In genomic region chr2:74724244-74725015, GRCm38 (mm10) we compare ENCODE assay signal across 16 mouse cellular contexts. TPM values are rescaled to one million over a fixed set of nuclear protein-coding genes. Genes with fewer than 3 reads are reported as not detected.
A peak's percentile ranks its signal among the peaks of the same experiment; 100 is the strongest.
DNase-seq lines count a peak whose midpoint lies in the region; ATAC-seq and TF ChIP-seq lines count a peak whose summit lies in the region.
"Had no signal": no experiment of that assay in that cellular context is flagged by ENCODE, and none has a peak within 500 bp of the region (broad histone marks: within the 10 kb centered on the region; RNA-seq: fewer than 3 reads in every experiment).

No protein-coding gene starts in this region.

- ATAC-seq in lung, embryonic 14.5 days (ENCODE audit: insufficient read depth) = no peak
- no peak for ATAC-seq in kidney, embryonic 15.5 days (replicated peaks; ENCODE audit: low FRiP score)
- no peak for ATAC-seq in neural tube, embryonic 12.5 days (ENCODE audit: low FRiP score, low read depth)
- ATAC-seq: liver, embryonic 12.5 days had no signal

- TF ChIP-seq CTCF in lung, embryonic 14.5 days (IDR thresholded peaks at IDR 0.05; ENCODE audit: low read depth) = no peak

- WGBS in lung, embryonic 14.5 days = 24% methylated on average over 7 of the region's 7 CpGs
- 42% methylated on average over 7 of the region's 7 CpGs for WGBS in kidney, embryonic 15.5 days
- WGBS in neural tube, embryonic 12.5 days = 10% methylated on average over 7 of the region's 7 CpGs

- H3K4me1 ChIP-seq in lung, embryonic 14.5 days (ENCODE audit: insufficient read depth) = no peaks in the 10 kb centered on the region
- H3K4me1 ChIP-seq in kidney, embryonic 15.5 days = peaks cover 96% of the 10 kb centered on the region
- H3K4me1 ChIP-seq in neural tube, embryonic 12.5 days = peaks cover 95% of the 10 kb centered on the region

- H3K4me3 ChIP-seq in lung, embryonic 14.5 days (ENCODE audit: low read depth, low read length) = no peak overlapping the region
- peak overlapping the region; percentile 40 for H3K4me3 ChIP-seq in kidney, embryonic 15.5 days (replicated peaks)
- H3K4me3 ChIP-seq in neural tube, embryonic 12.5 days = peak overlapping the region; percentile 56
- H3K4me3 ChIP-seq: heart, embryonic 10.5 days; liver, embryonic 12.5 days had no signal

- H3K4me2 ChIP-seq in lung, embryonic 14.5 days = no peak overlapping the region
- peak overlapping the region; percentile 65 for H3K4me2 ChIP-seq in kidney, embryonic 15.5 days
- H3K4me2 ChIP-seq in neural tube, embryonic 12.5 days (replicated peaks) = peak overlapping the region; percentile 96
- H3K4me2 ChIP-seq: liver, embryonic 12.5 days had no signal

- no peaks in the 10 kb centered on the region for H3K9me3 ChIP-seq in lung, embryonic 14.5 days (ENCODE audit: low read depth, low read length)
- no peaks in the 10 kb centered on the region for H3K9me3 ChIP-seq in kidney, embryonic 15.5 days (replicated peaks)
- H3K9me3 ChIP-seq in neural tube, embryonic 12.5 days = no peaks in the 10 kb centered on the region
- H3K9me3 ChIP-seq: G1E; heart, embryonic 10.5 days; liver, embryonic 12.5 days had no signal

- peak; percentile 40 for DNase-seq in adrenal gland, postnatal 10 days
- no peak for DNase-seq in adrenal gland, adult 2 months
- peak; percentile 65 for DNase-seq in lung, embryonic 14.5 days
- DNase-seq in lung, postnatal 10 days = no peak
- DNase-seq in cerebellum, adult 9-11 months = no peak
- DNase-seq in cerebellum, adult 9-10 months = no peak
- DNase-seq: lung, postnatal 4 days; thymus, adult 2 months had no signal

- H3K9ac ChIP-seq in lung, embryonic 14.5 days = no peak overlapping the region
- H3K9ac ChIP-seq in kidney, embryonic 15.5 days = peak overlapping the region; percentile 26; the same call in 1 of the 2 replicates
- H3K9ac ChIP-seq in neural tube, embryonic 12.5 days = peak overlapping the region; percentile 96
- H3K9ac ChIP-seq: liver, embryonic 12.5 days had no signal

- peaks cover 100% of the 10 kb centered on the region for H3K27me3 ChIP-seq in lung, embryonic 14.5 days (ENCODE audit: insufficient read depth, low read length)
- H3K27me3 ChIP-seq in kidney, embryonic 15.5 days = no peaks in the 10 kb centered on the region
- H3K27me3 ChIP-seq in neural tube, embryonic 12.5 days (replicated peaks) = no peaks in the 10 kb centered on the region

- H3K27ac ChIP-seq in lung, embryonic 14.5 days (ENCODE audit: low read depth) = no peak overlapping the region
- H3K27ac ChIP-seq in kidney, embryonic 15.5 days = peak overlapping the region; percentile 85
- H3K27ac ChIP-seq in neural tube, embryonic 12.5 days = peak overlapping the region; percentile 51; the same call in 1 of the 2 replicates
- H3K27ac ChIP-seq: heart, embryonic 10.5 days; liver, embryonic 12.5 days had no signal

- H3K36me3 ChIP-seq in lung, embryonic 14.5 days (ENCODE audit: insufficient read depth) = no peaks in the 10 kb centered on the region
- H3K36me3 ChIP-seq in kidney, embryonic 15.5 days = peaks cover 19% of the 10 kb centered on the region
- peaks cover 24% of the 10 kb centered on the region for H3K36me3 ChIP-seq in neural tube, embryonic 12.5 days
- H3K36me3 ChIP-seq: heart, embryonic 10.5 days; liver, embryonic 12.5 days had no signal

RNA-seq across cellular contexts. Expression of gene Gm28230, which starts 2.1 kb away (rescaled TPM):
- 1 to 10 TPM in 1 of 2 experiments, under 1 TPM in 1; 0.69 to 1.7 TPM for total RNA-seq in adrenal gland, postnatal 10 days (2021)
- 1 to 10 TPM; 1.3 to 2.5 TPM for total RNA-seq in adrenal gland, adult 2 months (2021)
- 1.3 and 2.7 TPM in 2 replicates for polyA plus RNA-seq in adrenal gland, adult 2 months (2012; rRNA removed)
- polyA plus RNA-seq in lung, embryonic 14.5 days (2014; fragmentation: Nextera tagmentation; extraction: Ambion mirVana) = not detected in 2 replicates
- polyA plus RNA-seq in kidney, embryonic 15.5 days (2015; fragmentation: Nextera tagmentation; extraction: Ambion mirVana) = 1.7 and 2.3 TPM in 2 replicates
- polyA plus RNA-seq in neural tube, embryonic 12.5 days (2016; fragmentation: Nextera tagmentation; extraction: Ambion mirVana) = 6.9 and 9.1 TPM in 2 replicates
- total RNA-seq: common myeloid progenitor, adult 5-6 weeks; layer of hippocampus, postnatal 25 days; midbrain, postnatal 0 days had no signal
- polyA plus RNA-seq: liver, embryonic 12.5 days; midbrain, postnatal 0 days had no signal

RNA-seq across cellular contexts. Expression of gene Hoxd4, which starts 12.7 kb away (rescaled TPM):
- 10 to 100 TPM in 1 of 2 experiments, 1 to 10 TPM in 1; 7.0 to 18.8 TPM for total RNA-seq in adrenal gland, postnatal 10 days (2021)
- total RNA-seq in adrenal gland, adult 2 months (2021) = 10 to 100 TPM; 16.7 to 19.3 TPM
- polyA plus RNA-seq in adrenal gland, adult 2 months (2012; rRNA removed) = 72.3 and 92.5 TPM in 2 replicates
- not detected in 2 replicates for polyA plus RNA-seq in lung, embryonic 14.5 days (2014; fragmentation: Nextera tagmentation; extraction: Ambion mirVana)
- 5.6 and 5.8 TPM in 2 replicates for polyA plus RNA-seq in kidney, embryonic 15.5 days (2015; fragmentation: Nextera tagmentation; extraction: Ambion mirVana)
- 14.2 and 16.0 TPM in 2 replicates for polyA plus RNA-seq in neural tube, embryonic 12.5 days (2016; fragmentation: Nextera tagmentation; extraction: Ambion mirVana)
- total RNA-seq: common myeloid progenitor, adult 5-6 weeks; layer of hippocampus, postnatal 25 days had no signal
- polyA plus RNA-seq: liver, embryonic 12.5 days; midbrain, postnatal 0 days had no signal

RNA-seq across cellular contexts. Expression of gene Hoxd3, which starts 12.7 kb away (rescaled TPM):
- total RNA-seq in adrenal gland, postnatal 10 days (2021) = under 1 TPM; 0.33 to 0.42 TPM
- 1 to 10 TPM in 1 of 2 experiments, under 1 TPM in 1; 0.62 to 1.0 TPM for total RNA-seq in adrenal gland, adult 2 months (2021)
- polyA plus RNA-seq in adrenal gland, adult 2 months (2012; rRNA removed) = 10.6 and 11.1 TPM in 2 replicates
- not detected in 2 replicates for polyA plus RNA-seq in lung, embryonic 14.5 days (2014; fragmentation: Nextera tagmentation; extraction: Ambion mirVana)
- polyA plus RNA-seq in kidney, embryonic 15.5 days (2015; fragmentation: Nextera tagmentation; extraction: Ambion mirVana) = 15.2 and 15.9 TPM in 2 replicates
- polyA plus RNA-seq in neural tube, embryonic 12.5 days (2016; fragmentation: Nextera tagmentation; extraction: Ambion mirVana) = 55.9 and 68.9 TPM in 2 replicates
- total RNA-seq: common myeloid progenitor, adult 5-6 weeks; layer of hippocampus, postnatal 25 days had no signal
- polyA plus RNA-seq: midbrain, postnatal 0 days had no signal

RNA-seq across cellular contexts. Expression of gene Hoxd8, which starts 20.0 kb away (rescaled TPM):
- 10 to 100 TPM; 25.0 to 26.2 TPM for total RNA-seq in adrenal gland, postnatal 10 days (2021)
- total RNA-seq in adrenal gland, adult 2 months (2021) = 10 to 100 TPM; 27.9 to 34.7 TPM
- polyA plus RNA-seq in adrenal gland, adult 2 months (2012; rRNA removed) = 19.7 and 52.7 TPM in 2 replicates
- polyA plus RNA-seq in lung, embryonic 14.5 days (2014; fragmentation: Nextera tagmentation; extraction: Ambion mirVana) = 0.27 and 0.29 TPM in 2 replicates
- 36.4 and 40.8 TPM in 2 replicates for polyA plus RNA-seq in kidney, embryonic 15.5 days (2015; fragmentation: Nextera tagmentation; extraction: Ambion mirVana)
- 20.8 and 21.4 TPM in 2 replicates for polyA plus RNA-seq in neural tube, embryonic 12.5 days (2016; fragmentation: Nextera tagmentation; extraction: Ambion mirVana)
- total RNA-seq: common myeloid progenitor, adult 5-6 weeks; G1E; layer of hippocampus, postnatal 25 days had no signal
- polyA plus RNA-seq: G1E; midbrain, postnatal 0 days had no signal

RNA-seq across cellular contexts. Expression of gene Hoxd9, which starts 26.9 kb away (rescaled TPM):
- total RNA-seq in adrenal gland, postnatal 10 days (2021) = 1 to 10 TPM; 4.6 TPM
- 1 to 10 TPM; 3.3 to 7.8 TPM for total RNA-seq in adrenal gland, adult 2 months (2021)
- polyA plus RNA-seq in adrenal gland, adult 2 months (2012; rRNA removed) = 6.5 and 9.0 TPM in 2 replicates
- polyA plus RNA-seq in lung, embryonic 14.5 days (2014; fragmentation: Nextera tagmentation; extraction: Ambion mirVana) = 0.13 TPM in 1 of 2 replicates, not detected in the other
- polyA plus RNA-seq in kidney, embryonic 15.5 days (2015; fragmentation: Nextera tagmentation; extraction: Ambion mirVana) = 38.1 and 40.7 TPM in 2 replicates
- 34.4 and 36.8 TPM in 2 replicates for polyA plus RNA-seq in neural tube, embryonic 12.5 days (2016; fragmentation: Nextera tagmentation; extraction: Ambion mirVana)
- total RNA-seq: common myeloid progenitor, adult 5-6 weeks; G1E; layer of hippocampus, postnatal 25 days; midbrain, postnatal 0 days had no signal
- polyA plus RNA-seq: G1E; midbrain, postnatal 0 days had no signal

Comparison
In these comparisons a context has a peak if more than half of its experiments do, and no peak if none do; other contexts are left out.
1. DNase-seq: peak in adrenal gland, postnatal 10 days (single experiment) and lung, embryonic 14.5 days (single experiment); none in adrenal gland, adult 2 months (single experiment), lung, postnatal 10 days (single experiment), cerebellum, adult 9-11 months (single experiment) and cerebellum, adult 9-10 months (single experiment).
2. RNA of gene Hoxd3, which starts 12.7 kb away (polyA plus RNA-seq): 55.9 to 68.9 TPM in neural tube, embryonic 12.5 days, 15.2 to 15.9 TPM in kidney, embryonic 15.5 days and 10.6 to 11.1 TPM in adrenal gland, adult 2 months; not detected in lung, embryonic 14.5 days; every median in the first group is over 10 times any median in the second.